Mouse (Mus musculus): Measurements from ENCODE around the gene 1700013G24Rik. TPM values are rescaled to one million over a fixed set of nuclear protein-coding genes. Genes with fewer than 3 reads are reported as not detected.
"Not testable (repeated sequence)": the region's sequence is repeated elsewhere in the genome, so short reads cannot be mapped to it uniquely, and the experiment has no call there.

Gene 1700013G24Rik
- polyA plus RNA-seq (2015; fragmentation: Nextera tagmentation; extraction: Ambion mirVana) = not detected in 2 replicates

- DNase-seq (ENCODE audit: low spot score) = no peak
- WGBS = 75% methylated on average over 8 of the region's 8 CpGs
- Histone ChIP-seq H3K27me3 (ENCODE audit: insufficient read depth, low read length) (no peaks in the 10 kb centered on the region), H3K4me3 (replicated peaks; ENCODE audit: low read depth, low read length) (no peak within 1 kb of the TSS), H3K9me3 (replicated peaks; ENCODE audit: low read length) (no peaks in the 10 kb centered on the region), H3K9ac (ENCODE audit: low read depth, low read length) (no peak within 1 kb of the TSS), H3K4me2 (ENCODE audit: low read length) (no peak within 1 kb of the TSS), H3K36me3 (ENCODE audit: insufficient read depth, low read length) (no peaks in the 10 kb centered on the region), H3K4me1 (replicated peaks; ENCODE audit: insufficient read depth, low read length) (peaks cover 10% of the 10 kb centered on the region), H3K27ac (no peak within 1 kb of the TSS)
- no peak for TF ChIP-seq CTCF (IDR thresholded peaks at IDR 0.05; ENCODE audit: low read depth)
- ATAC-seq (replicated peaks; ENCODE audit: low FRiP score, low read depth) = no peak
Measured at GRCm38 (mm10) chr4:137453234-137453767, at the start of gene 1700013G24Rik. Gene 1700013G24Rik (plus strand): TSS chr4:137453284.

GRCm38 (mm10) chr4:137405571-137405970 is 47.5 kb upstream of the 1700013G24Rik start:
- no peaks in the 10 kb centered on the region for H3K4me1 ChIP-seq (replicated peaks; ENCODE audit: insufficient read depth, low read length)
- H3K9ac ChIP-seq (ENCODE audit: low read depth, low read length) = no peak overlapping the region
- TF ChIP-seq CTCF (IDR thresholded peaks at IDR 0.05; ENCODE audit: low read depth) = no peak
- H3K4me3 ChIP-seq (replicated peaks; ENCODE audit: low read depth, low read length) = no peak overlapping the region
- H3K27me3 ChIP-seq (ENCODE audit: insufficient read depth, low read length) = no peaks in the 10 kb centered on the region
- DNase-seq (ENCODE audit: low spot score) (no peak), ATAC-seq (replicated peaks; ENCODE audit: low FRiP score, low read depth) (no peak)
- 87% methylated on average over 3 of the region's 3 CpGs for WGBS
- no peak overlapping the region for H3K27ac ChIP-seq
- no peaks in the 10 kb centered on the region for H3K9me3 ChIP-seq (replicated peaks; ENCODE audit: low read length)
- no peak overlapping the region for H3K4me2 ChIP-seq (ENCODE audit: low read length)
- H3K36me3 ChIP-seq (ENCODE audit: insufficient read depth, low read length) = no peaks in the 10 kb centered on the region

- H3K27me3 ChIP-seq (ENCODE audit: insufficient read depth, low read length) = no peaks in the 10 kb centered on the region
- H3K4me1 ChIP-seq (replicated peaks; ENCODE audit: insufficient read depth, low read length) = no peaks in the 10 kb centered on the region
- no peaks in the 10 kb centered on the region for H3K9me3 ChIP-seq (replicated peaks; ENCODE audit: low read length)
- ATAC-seq (replicated peaks; ENCODE audit: low FRiP score, low read depth) (no peak), DNase-seq (ENCODE audit: low spot score) (no peak)
- no peak within 1 kb of the TSS for H3K27ac ChIP-seq
- H3K4me2 ChIP-seq (ENCODE audit: low read length) = no peak within 1 kb of the TSS
- H3K36me3 ChIP-seq (ENCODE audit: insufficient read depth, low read length) = no peaks in the 10 kb centered on the region
- H3K4me3 ChIP-seq (replicated peaks; ENCODE audit: low read depth, low read length) = no peak within 1 kb of the TSS
- WGBS = 91% methylated on average over 5 of the region's 5 CpGs
- H3K9ac ChIP-seq (ENCODE audit: low read depth, low read length) = no peak within 1 kb of the TSS
- no peak for TF ChIP-seq CTCF (IDR thresholded peaks at IDR 0.05; ENCODE audit: low read depth)
Measured at GRCm38 (mm10) chr4:137409691-137410090, 43.4 kb upstream of the 1700013G24Rik start, which contains the start of gene Cela3a. Gene Cela3a (minus strand): TSS chr4:137409791.

- H3K36me3 ChIP-seq (ENCODE audit: insufficient read depth, low read length); ATAC-seq (replicated peaks; ENCODE audit: low FRiP score, low read depth); H3K4me2 ChIP-seq (ENCODE audit: low read length); H3K27ac ChIP-seq; DNase-seq (ENCODE audit: low spot score); H3K4me1 ChIP-seq (replicated peaks; ENCODE audit: insufficient read depth, low read length); H3K9ac ChIP-seq (ENCODE audit: low read depth, low read length); H3K4me3 ChIP-seq (replicated peaks; ENCODE audit: low read depth, low read length); H3K9me3 ChIP-seq (replicated peaks; ENCODE audit: low read length); H3K27me3 ChIP-seq (ENCODE audit: insufficient read depth, low read length): not testable (repeated sequence)
- 67% methylated on average over 7 of the region's 7 CpGs for WGBS
Measured at GRCm38 (mm10) chr4:137412185-137412709, 40.8 kb upstream of the 1700013G24Rik start.

GRCm38 (mm10) chr4:137414936-137415335 is 38.1 kb upstream of the 1700013G24Rik start:
- DNase-seq (ENCODE audit: low spot score) (no peak), ATAC-seq (replicated peaks; ENCODE audit: low FRiP score, low read depth) (no peak)
- Histone ChIP-seq H3K9me3 (replicated peaks; ENCODE audit: low read length) (no peaks in the 10 kb centered on the region), H3K36me3 (ENCODE audit: insufficient read depth, low read length) (no peaks in the 10 kb centered on the region), H3K27ac (no peak overlapping the region), H3K4me3 (replicated peaks; ENCODE audit: low read depth, low read length) (no peak overlapping the region), H3K27me3 (ENCODE audit: insufficient read depth, low read length) (no peaks in the 10 kb centered on the region), H3K9ac (ENCODE audit: low read depth, low read length) (no peak overlapping the region), H3K4me2 (ENCODE audit: low read length) (no peak overlapping the region), H3K4me1 (replicated peaks; ENCODE audit: insufficient read depth, low read length) (no peaks in the 10 kb centered on the region)
- no peak for TF ChIP-seq CTCF (IDR thresholded peaks at IDR 0.05; ENCODE audit: low read depth)
- 60% methylated on average over 1 of the region's 1 CpGs for WGBS

GRCm38 (mm10) chr4:137417712-137418564 is 35.1 kb upstream of the 1700013G24Rik start:
- Histone ChIP-seq H3K9me3 (replicated peaks; ENCODE audit: low read length) (no peaks in the 10 kb centered on the region), H3K36me3 (ENCODE audit: insufficient read depth, low read length) (no peaks in the 10 kb centered on the region), H3K27ac (no peak overlapping the region), H3K9ac (ENCODE audit: low read depth, low read length) (no peak overlapping the region), H3K27me3 (ENCODE audit: insufficient read depth, low read length) (no peaks in the 10 kb centered on the region), H3K4me1 (replicated peaks; ENCODE audit: insufficient read depth, low read length) (no peaks in the 10 kb centered on the region), H3K4me2 (ENCODE audit: low read length) (no peak overlapping the region), H3K4me3 (replicated peaks; ENCODE audit: low read depth, low read length) (no peak overlapping the region)
- 68% methylated on average over 11 of the region's 11 CpGs for WGBS
- DNase-seq (ENCODE audit: low spot score) = no peak
- no peak for TF ChIP-seq CTCF (IDR thresholded peaks at IDR 0.05; ENCODE audit: low read depth)
- no peak for ATAC-seq (replicated peaks; ENCODE audit: low FRiP score, low read depth)
